Mouse (Mus musculus) neutrophil, adult 5-6 weeks (primary cell): ENCODE measurements around the gene Dnah17. TPM values are rescaled to one million over a fixed set of nuclear protein-coding genes. Genes with fewer than 3 reads are reported as not detected.

Experiments used
- ATAC-seq: fragments of 151-379, 151-347 bp; 2 replicates; pipeline ENCODE4 v1.8.0; 2017; ENCODE audit warnings: mild to moderate bottlenecking, moderate TSS enrichment; ENCODE audit not compliant: insufficient number of reproducible peaks, poor library complexity, low FRiP score, severe bottlenecking; ENCODE audit errors: extremely low read depth
- total RNA-seq: library from RNA; stranded (forward); fragments of 200-1000 nt; gene quantifications from 2 replicates; pipeline ENCODE4 v1.2.3, GENCODE M21; 2017

Dnah17 gene
- total RNA-seq, 1 experiment from 2014 or later: 1.3 TPM

DNA sequence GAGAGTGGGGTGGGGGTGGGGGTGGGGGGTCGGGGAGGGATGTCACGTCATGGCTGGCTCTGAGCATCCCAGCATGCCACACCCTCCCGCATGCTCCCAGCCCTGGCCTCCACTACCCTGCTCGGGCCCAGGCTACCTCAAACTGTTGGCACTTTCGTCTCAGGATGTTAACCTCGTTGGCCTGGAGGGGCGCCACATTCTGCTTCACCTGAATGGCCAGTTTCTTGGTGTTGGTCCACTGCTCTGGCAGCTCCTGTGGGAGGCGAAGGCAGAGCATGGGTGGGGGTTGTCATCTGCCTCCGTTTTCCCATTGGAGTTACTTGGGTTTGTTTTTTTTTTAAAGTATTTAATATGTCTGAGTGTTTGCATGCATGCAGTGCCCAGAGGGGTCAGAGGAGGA is 29.3 kb downstream of the Dnah17 start:
- no peak for ATAC-seq

DNA sequence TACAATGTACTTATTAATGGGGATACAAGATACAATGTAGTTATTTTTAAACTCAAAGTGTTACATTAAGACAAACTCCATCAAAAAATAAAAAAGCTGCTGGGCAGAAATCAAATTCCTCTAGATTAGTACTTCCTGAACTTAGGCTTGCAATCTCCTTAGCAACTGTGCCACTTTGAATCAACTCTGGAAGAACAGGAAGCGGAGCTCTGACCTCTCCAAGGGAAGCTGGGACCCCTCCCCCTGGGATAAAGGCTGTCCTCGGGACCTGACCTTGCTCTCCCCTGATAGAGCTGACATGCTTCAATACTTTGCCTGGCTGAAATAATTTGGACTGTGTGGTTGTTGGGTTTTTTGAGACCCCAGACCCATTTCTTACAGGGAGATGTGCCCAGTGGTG is 33.7 kb downstream of the Dnah17 start:
- ATAC-seq: no peak

DNA sequence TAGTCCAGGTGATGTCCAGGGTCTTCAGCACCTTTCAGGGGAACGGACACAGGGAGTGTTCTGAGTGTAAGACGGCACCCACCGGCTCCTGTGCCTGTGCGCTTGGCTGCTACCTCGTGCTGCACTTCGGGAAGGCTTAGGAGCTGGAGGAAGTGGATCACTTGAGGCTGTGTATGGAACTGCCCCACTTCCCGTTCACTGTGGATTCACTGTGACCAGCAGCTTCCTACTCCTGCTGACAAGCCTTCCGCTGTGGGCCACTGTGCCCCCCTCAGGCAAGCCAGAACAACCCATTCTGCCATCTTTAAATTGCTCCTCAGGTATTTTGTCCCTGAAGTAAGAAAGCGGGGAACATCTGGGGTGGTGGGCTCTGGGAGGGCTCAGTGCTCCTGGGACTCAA is 35.4 kb downstream of the Dnah17 start:
- ATAC-seq: no peak

- no peak for ATAC-seq
Measured at GRCm38 (mm10) chr11:118091002-118091670, 39.3 kb downstream of the Dnah17 start.

GRCm38 (mm10) chr11:118088896-118089295 is 41.5 kb downstream of the Dnah17 start:
- no peak for ATAC-seq

- ATAC-seq: no peak
Measured at GRCm38 (mm10) chr11:118085961-118086360, 44.5 kb downstream of the Dnah17 start.

DNA sequence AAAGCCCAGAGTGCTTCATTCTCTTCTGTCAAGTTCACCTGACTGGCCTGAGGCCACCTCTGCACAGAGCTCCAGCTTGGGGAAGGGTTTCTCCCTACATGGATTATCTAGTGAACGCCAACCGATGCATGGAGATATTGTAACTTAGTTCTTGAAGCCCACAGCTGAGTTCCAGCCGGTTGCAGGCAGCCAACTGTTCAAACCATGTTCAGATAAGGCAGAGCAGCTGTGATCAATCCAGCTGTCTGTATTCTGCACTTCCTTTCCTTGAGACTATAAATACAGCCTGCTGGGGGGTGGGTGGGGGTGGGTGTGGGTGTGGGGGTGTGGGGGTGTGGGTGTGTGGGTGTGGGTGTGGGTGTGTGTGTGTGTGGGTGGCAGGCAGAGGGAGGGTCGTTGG is 45.3 kb downstream of the Dnah17 start:
- no peak for ATAC-seq

DNA sequence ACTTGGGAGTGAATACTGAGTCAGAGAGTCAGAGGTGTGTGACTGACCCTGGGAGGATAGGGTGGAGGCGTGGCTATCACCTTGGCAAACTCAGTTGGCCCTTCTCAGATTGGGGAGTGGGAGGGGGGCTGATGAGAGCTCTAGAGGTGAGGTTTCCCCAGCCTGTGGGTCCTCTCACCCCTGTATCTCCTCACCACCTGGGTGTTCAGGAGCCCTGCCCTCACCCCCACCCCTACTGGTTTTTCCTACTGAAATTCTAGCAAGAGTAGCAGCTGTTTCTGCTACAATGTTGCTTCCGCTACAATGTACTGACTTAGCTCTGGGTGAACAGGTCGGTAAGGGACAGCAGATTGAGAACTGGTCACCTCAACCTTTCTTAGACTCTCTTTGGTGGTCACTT is 46.2 kb downstream of the Dnah17 start:
- no peak for ATAC-seq

- peak; percentile 28; the same call in 1 of the 2 replicates for ATAC-seq
Measured at GRCm38 (mm10) chr11:118083811-118084210, 46.6 kb downstream of the Dnah17 start.

- no peak for ATAC-seq
Measured at GRCm38 (mm10) chr11:118082294-118082693, 48.1 kb downstream of the Dnah17 start.

DNA sequence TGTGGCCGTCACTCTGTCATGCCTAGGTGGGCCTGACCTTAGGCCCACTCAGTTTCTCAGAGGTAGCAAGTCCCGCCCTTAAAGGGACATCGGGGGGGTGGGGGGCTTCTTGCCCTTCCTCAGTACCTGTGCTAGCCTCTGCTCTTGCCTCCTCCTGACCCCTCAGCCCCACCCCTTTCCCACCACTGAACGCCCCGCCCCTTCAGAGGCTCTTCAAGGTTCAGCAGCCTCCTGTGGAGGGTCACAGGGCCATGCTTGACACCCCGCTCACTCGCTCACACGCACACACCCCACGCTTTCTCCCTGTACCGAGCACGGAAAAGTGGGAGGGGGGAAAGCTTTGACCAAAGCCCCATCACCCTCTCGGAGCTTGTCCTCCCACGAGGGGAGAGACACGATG is 50.7 kb downstream of the Dnah17 start:
- ATAC-seq: no peak

GRCm38 (mm10) chr11:118076929-118077328 is 53.5 kb downstream of the Dnah17 start:
- ATAC-seq: no peak

DNA sequence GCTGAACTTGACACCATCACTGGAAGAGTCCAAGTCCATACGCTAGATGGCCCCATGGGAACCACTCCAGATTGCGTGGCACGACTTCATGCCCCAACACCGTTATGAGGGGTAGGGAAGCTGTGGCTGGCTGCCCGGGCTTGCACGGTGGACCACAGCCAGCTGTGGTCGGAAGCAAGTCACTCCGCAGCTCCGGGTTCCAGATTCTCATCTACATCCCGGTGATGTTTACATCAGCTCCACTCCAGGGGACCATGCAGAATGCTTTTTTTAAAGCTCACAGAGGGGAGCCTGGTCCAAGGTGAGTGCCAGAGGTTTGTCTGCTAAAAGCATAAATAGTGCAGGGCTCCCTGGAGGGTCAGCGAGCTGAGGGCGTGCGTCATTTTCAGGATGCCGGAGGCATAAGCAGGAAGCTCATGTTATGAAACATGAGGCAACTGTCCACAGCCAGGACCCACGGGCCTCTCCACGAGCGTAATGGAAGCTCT is 55.4 kb downstream of the Dnah17 start:
- no peak for ATAC-seq

DNA sequence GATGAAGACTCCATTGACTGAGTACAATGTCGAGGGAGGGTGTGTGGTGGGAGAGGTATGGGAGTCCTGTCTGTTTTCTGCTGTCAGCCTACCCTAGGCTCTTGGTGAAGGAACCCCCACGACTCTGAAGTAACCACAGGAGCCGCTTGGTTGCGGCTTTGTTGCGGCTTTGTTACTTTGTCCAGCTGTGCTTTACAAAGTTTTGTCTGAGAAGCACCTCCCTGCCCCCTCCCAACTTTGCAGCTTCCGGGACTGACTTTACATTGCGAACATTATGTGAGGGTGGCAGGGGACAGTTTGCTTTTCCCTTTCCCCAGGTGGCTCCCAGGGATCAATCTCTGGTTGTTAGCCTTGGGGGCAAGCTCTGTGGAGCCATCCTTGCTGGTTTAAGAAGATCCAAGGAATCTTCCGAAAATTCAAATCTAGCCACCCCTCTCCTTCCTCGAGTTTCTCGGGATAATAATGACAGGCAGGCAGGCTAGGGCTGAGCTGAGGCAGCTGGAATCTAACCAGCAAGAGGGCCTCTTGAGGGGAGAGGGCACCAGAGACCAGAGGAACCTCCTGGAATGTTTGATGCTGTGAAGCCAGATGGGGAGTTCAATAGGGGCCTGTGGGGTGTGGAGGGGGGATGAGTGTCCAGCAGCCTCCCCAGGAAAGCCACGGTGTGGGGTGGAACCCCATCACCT is 59.1 kb downstream of the Dnah17 start:
- ATAC-seq: no peak

- ATAC-seq: no peak
Measured at GRCm38 (mm10) chr11:118068812-118069332, 61.6 kb downstream of the Dnah17 start.

DNA sequence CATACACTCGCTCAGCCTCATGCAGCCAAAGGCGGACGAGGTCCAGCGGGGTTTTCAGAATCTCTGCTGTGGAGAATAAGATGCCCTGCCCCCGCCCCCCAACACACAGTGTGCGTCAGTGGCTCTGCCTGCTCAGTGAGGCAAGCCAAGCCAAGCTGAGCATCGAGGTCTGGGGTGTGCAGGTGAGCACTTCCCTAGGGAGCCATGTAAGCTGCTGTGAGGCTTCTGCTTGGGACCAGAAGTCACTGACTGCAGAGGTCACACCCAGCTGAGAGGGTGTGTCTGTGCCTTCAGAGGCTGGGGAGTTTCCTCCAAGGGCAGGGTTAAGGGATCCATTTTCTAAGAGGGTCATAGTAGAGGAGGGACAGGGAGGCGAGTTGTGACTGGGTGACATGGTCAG is 62.8 kb downstream of the Dnah17 start:
- ATAC-seq: no peak; the same call in 1 of the 2 replicates

DNA sequence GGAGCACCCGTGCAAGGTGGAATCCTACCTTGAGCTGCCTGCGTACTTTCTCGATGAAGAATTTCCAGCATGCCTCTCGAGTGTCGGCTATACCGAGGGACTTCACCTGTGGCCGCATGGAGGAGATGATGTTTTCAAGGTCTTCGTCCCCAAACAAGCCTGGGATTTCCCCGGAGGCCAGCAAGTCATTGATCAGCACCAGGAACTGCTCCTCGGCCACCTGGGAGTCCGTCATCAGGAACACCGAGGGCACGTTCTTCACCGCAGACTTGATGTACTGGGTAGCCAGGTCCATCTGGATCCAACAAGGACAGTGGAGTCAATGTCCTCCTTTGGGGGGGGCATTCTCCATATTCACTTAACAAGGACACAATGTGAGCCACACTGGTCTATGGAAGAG is 70.4 kb downstream of the Dnah17 start:
- no peak for ATAC-seq

DNA sequence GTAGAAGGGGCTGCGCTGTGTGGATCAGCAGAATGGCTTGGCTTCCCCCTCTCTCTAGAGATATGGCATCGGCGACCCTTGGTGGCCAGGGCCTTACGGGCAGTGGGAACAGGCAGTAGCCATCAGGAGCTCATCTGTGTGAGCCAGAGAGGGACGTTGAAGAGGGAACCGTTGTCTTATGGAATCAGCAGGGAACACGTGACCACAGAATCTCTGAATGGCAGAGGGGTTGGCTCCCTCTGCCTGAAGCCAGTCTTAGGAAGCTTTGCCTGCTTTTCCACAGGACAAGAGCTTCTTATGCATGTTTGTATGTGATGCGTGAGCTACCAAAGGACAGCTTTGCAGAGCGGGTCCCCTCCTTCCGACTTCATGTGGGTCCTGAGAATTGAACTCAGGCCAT is 71.6 kb downstream of the Dnah17 start:
- no peak for ATAC-seq

- ATAC-seq: no peak
Measured at GRCm38 (mm10) chr11:118058367-118058766, 72.1 kb downstream of the Dnah17 start.

DNA sequence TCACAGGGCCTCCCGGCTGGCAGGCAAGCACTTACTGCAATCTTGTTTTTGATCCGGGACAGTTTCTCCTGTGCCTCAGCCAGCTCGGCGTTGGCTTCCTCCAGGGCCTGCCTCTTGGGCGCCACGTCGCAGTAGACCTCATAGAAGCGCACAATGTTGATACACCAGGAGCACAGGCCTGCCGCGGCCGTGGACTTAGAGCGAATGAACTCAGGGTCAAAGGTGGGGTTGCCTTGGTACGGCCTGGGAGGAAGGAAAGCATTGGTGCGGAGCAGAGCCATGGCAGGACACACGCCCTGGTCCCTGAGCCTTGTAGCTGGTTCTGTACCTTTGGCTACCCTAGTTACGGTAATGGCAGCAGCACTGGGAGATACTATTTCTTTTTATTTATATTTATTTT is 80.3 kb downstream of the Dnah17 start:
- no peak for ATAC-seq
